Mouse (Mus musculus) intestine, embryonic 14.5 days (tissue): ENCODE measurements at regions not wholly inside any gene's neighbourhood (a gene's known extent, or its start where the extent isn't known, plus 50 kb on each side); places are given as distances from the start of the nearest gene placed in this dataset.

Experiments used
- ATAC-seq: fragments of 200-750 bp; cut with Nextera tagmentation; replicated peaks from 2 replicates; pipeline ENCODE4 v1.8.0; 2017; ENCODE audit warnings: low read depth, moderate number of reproducible peaks, moderate TSS enrichment, moderate library complexity; ENCODE audit not compliant: low FRiP score, low TSS enrichment
- DNase-seq: peaks from one replicate; pipeline ENCODE4 v3.0.0-alpha.2; 2018; ENCODE audit warnings: low spot score
- H3K27ac ChIP-seq: fragments of 300-500 bp; sonication (generic); 2 replicates; pipeline ENCODE4 v1.5.1; 2014; ENCODE audit warnings: low read depth, mild to moderate bottlenecking, control low read depth
- H3K27me3 ChIP-seq: fragments of 300-500 bp; sonication (generic); replicated peaks from 2 replicates; pipeline ENCODE4 v1.6.1; 2014; ENCODE audit warnings: low read length, control low read depth; ENCODE audit not compliant: control insufficient read depth, insufficient read depth
- H3K36me3 ChIP-seq: fragments of 300-500 bp; sonication (generic); 2 replicates; pipeline ENCODE4 v1.6.1; 2014; ENCODE audit warnings: low read length, control low read depth; ENCODE audit not compliant: control insufficient read depth, insufficient read depth
- H3K4me1 ChIP-seq: fragments of 300-500 bp; sonication (generic); replicated peaks from 2 replicates; pipeline ENCODE4 v1.6.1; 2014; ENCODE audit warnings: low read length, control low read depth, mixed read lengths; ENCODE audit not compliant: control insufficient read depth, insufficient read depth
- H3K4me2 ChIP-seq: fragments of 300-500 bp; sonication (generic); 2 replicates; pipeline ENCODE4 v1.6.1; 2014; ENCODE audit warnings: low read length
- H3K4me3 ChIP-seq: fragments of 300-500 bp; sonication (generic); 2 replicates; pipeline ENCODE4 v1.5.1; 2014; ENCODE audit warnings: low read depth, low read length, control low read depth, mixed read lengths
- H3K9ac ChIP-seq: fragments of 300-500 bp; sonication (generic); 2 replicates; pipeline ENCODE4 v1.6.1; 2014; ENCODE audit warnings: mild to moderate bottlenecking, low read length
- H3K9me3 ChIP-seq: fragments of 300-500 bp; sonication (generic); 2 replicates; pipeline ENCODE4 v1.6.1; 2016; ENCODE audit warnings: low read length, control low read depth; ENCODE audit not compliant: control insufficient read depth
- WGBS: fragments of 180-500 bp; shearing (Covaris S2); extraction: QIAGEN DNeasy Blood & Tissue Kit; methylation state at CpG from one replicate; pipeline ENCODE4 v1.1.7; 2014; 5-methylcytosine and 5-hydroxymethylcytosine counted together

DNA sequence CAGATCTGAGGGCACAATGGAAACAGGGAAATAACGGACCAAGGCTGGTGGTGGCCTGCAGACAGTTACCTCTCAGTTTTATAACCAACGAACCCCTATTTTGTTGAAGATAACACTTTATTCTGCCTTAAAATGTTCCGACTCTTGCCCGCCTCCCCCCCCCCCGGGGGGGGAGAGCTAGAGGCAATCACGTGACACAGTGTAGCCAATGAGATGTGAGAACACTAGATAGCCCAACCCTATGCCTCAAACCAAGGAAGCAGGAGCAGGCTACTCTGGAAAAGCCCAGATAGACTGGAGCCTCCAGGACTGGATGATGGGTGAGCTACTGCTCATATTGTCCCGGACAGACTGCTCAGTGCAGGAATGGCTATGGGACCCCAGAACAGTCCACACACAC, 272.9 kb downstream of the Ptpru start:
- no peak for ATAC-seq
- 77% methylated on average over 7 of the region's 7 CpGs for WGBS

GRCm38 (mm10) chr4:131567241-131567640, 270.8 kb downstream of the Ptpru start:
- Histone ChIP-seq H3K36me3 (no peaks in the 10 kb centered on the region), H3K4me1 (no peaks in the 10 kb centered on the region), H3K27me3 (no peaks in the 10 kb centered on the region), H3K27ac (no peak overlapping the region), H3K4me3 (no peak overlapping the region), H3K9me3 (no peaks in the 10 kb centered on the region), H3K4me2 (no peak overlapping the region), H3K9ac (no peak overlapping the region)
- no peak for ATAC-seq
- no peak for DNase-seq
- WGBS, result 70% methylated on average over 2 of the region's 2 CpGs

More for the DNA sequence above, 272.9 kb downstream of the Ptpru start:
- Histone ChIP-seq H3K9ac (no peak overlapping the region), H3K36me3 (no peaks in the 10 kb centered on the region), H3K4me2 (no peak overlapping the region), H3K4me3 (no peak overlapping the region), H3K9me3 (no peaks in the 10 kb centered on the region), H3K27me3 (no peaks in the 10 kb centered on the region), H3K4me1 (no peaks in the 10 kb centered on the region), H3K27ac (no peak overlapping the region)
- no peak for DNase-seq

DNA sequence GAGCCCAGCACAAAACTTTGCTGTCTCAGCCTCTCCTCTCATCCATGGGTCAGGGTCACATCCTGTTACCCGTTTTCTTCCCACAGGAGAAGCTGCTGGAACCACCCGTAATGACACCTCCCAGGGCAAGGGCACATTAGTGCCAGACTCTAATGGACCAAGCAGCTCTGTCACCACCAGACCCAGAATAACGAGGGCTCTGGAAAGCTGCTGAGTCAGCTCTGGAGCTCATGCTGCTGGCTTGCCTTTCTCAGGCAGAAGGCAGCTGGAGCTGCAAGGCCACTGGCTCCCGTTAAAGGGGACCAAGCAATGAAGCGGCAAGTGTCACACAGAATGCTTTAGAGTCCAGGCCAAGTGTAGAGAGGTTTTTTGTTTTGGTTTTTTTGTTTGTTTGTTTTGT, 268.9 kb downstream of the Ptpru start:
- DNase-seq (no peak), ATAC-seq (no peak)
- H3K27me3 ChIP-seq, result no peaks in the 10 kb centered on the region
- H3K4me2 ChIP-seq, result no peak overlapping the region
- H3K4me3 ChIP-seq, result no peak overlapping the region
- H3K4me1 ChIP-seq, result no peaks in the 10 kb centered on the region
- H3K27ac ChIP-seq, result no peak overlapping the region
- H3K36me3 ChIP-seq, result no peaks in the 10 kb centered on the region
- H3K9me3 ChIP-seq, result no peaks in the 10 kb centered on the region
- 41% methylated on average over 5 of the region's 5 CpGs for WGBS
- H3K9ac ChIP-seq, result no peak overlapping the region

- no peak overlapping the region for H3K9ac ChIP-seq
- no peak overlapping the region for H3K4me2 ChIP-seq
- H3K36me3 ChIP-seq, result no peaks in the 10 kb centered on the region
- H3K27me3 ChIP-seq, result no peaks in the 10 kb centered on the region
- no peaks in the 10 kb centered on the region for H3K9me3 ChIP-seq
- H3K4me1 ChIP-seq, result peaks cover 5% of the 10 kb centered on the region
- 46% methylated on average over 4 of the region's 4 CpGs for WGBS
- ATAC-seq (no peak), DNase-seq (no peak)
- no peak overlapping the region for H3K27ac ChIP-seq
- H3K4me3 ChIP-seq, result no peak overlapping the region
Observed at GRCm38 (mm10) chr4:131577571-131577970, 260.5 kb downstream of the Ptpru start.

DNA sequence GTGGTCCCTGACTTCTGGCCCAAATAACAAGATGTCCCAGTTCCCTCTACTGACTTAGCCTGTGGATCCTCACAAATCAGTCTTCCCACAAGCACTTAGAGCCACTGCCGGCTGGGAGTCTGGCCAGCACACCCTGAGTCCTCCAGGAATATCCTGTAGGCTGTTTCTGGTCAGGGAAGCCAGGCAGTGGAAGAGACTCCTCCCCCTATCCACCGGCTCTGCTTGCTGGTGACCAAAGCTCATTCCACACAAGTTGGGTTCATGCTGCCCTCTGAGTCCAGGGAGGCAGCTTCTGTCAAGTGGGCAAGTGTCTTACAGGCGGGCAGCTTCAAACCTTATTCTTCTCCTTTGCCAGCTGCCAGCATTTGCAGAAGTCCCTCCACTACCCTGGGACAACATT, 252.1 kb downstream of the Ptpru start:
- H3K4me2 ChIP-seq, result no peak overlapping the region
- H3K27ac ChIP-seq, result no peak overlapping the region
- no peaks in the 10 kb centered on the region for H3K27me3 ChIP-seq
- H3K4me1 ChIP-seq, result no peaks in the 10 kb centered on the region
- no peak for DNase-seq
- no peak overlapping the region for H3K4me3 ChIP-seq
- 59% methylated on average over 3 of the region's 3 CpGs for WGBS
- H3K9ac ChIP-seq, result no peak overlapping the region
- no peak for ATAC-seq
- H3K9me3 ChIP-seq, result no peaks in the 10 kb centered on the region
- no peaks in the 10 kb centered on the region for H3K36me3 ChIP-seq

DNA sequence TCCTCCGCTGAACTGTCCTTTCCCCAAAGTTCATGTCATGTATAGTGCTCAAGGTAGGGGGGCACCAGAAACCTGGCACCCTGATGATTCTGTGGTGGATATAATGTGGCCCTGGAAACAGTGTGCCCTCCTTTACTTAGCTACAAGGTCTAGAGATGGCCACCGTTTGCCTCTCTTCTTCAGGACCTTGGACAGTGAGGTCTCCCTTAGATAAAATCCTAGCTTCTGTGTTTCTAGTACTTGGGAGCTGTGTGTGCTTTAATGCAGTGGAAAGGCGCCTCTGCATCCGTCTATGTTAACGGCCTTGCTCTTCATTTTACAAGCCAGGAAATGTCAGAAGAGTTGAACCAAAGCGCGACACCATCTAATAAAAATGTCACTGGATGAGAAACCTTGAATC, 250.6 kb downstream of the Ptpru start:
- no peak overlapping the region for H3K4me2 ChIP-seq
- ATAC-seq (no peak), DNase-seq (no peak)
- no peaks in the 10 kb centered on the region for H3K4me1 ChIP-seq
- no peaks in the 10 kb centered on the region for H3K9me3 ChIP-seq
- 55% methylated on average over 7 of the region's 7 CpGs for WGBS
- H3K36me3 ChIP-seq, result no peaks in the 10 kb centered on the region
- no peak overlapping the region for H3K9ac ChIP-seq
- H3K4me3 ChIP-seq, result no peak overlapping the region
- H3K27ac ChIP-seq, result no peak overlapping the region
- no peaks in the 10 kb centered on the region for H3K27me3 ChIP-seq

DNA sequence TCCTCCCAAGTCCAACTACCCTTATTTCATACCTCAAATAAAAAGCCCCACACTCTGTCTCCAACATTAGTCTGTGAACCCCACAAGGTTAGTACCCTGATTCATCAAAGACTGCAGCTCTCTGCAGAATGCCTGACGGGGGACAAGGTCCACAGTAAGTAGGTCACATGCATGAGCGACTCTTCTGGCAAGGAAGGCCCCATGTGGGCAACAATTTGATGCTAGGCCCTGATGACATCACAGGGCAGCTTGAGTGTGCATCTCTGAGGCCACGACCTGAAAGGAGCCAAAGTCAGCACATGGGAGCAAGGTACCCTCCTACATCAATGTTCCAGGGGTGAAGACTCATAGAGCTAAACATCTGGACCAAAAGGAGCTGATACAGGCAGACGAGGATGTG, 248.0 kb downstream of the Ptpru start:
- no peak for ATAC-seq
- WGBS, result 70% methylated on average over 4 of the region's 4 CpGs
- no peak overlapping the region for H3K9ac ChIP-seq

GRCm38 (mm10) chr4:131591456-131591855, 246.6 kb downstream of the Ptpru start:
- no peak overlapping the region for H3K27ac ChIP-seq
- H3K27me3 ChIP-seq, result no peaks in the 10 kb centered on the region
- DNase-seq, result no peak
- H3K9me3 ChIP-seq, result no peaks in the 10 kb centered on the region
- no peak overlapping the region for H3K4me3 ChIP-seq
- H3K4me2 ChIP-seq, result no peak overlapping the region
- ATAC-seq, result no peak
- no peak overlapping the region for H3K9ac ChIP-seq
- WGBS, result 85% methylated on average over 5 of the region's 5 CpGs
- H3K36me3 ChIP-seq, result no peaks in the 10 kb centered on the region
- H3K4me1 ChIP-seq, result no peaks in the 10 kb centered on the region

More for the DNA sequence above, 248.0 kb downstream of the Ptpru start:
- no peak overlapping the region for H3K4me3 ChIP-seq
- H3K4me2 ChIP-seq, result no peak overlapping the region
- no peaks in the 10 kb centered on the region for H3K9me3 ChIP-seq
- no peaks in the 10 kb centered on the region for H3K27me3 ChIP-seq
- no peaks in the 10 kb centered on the region for H3K36me3 ChIP-seq
- H3K4me1 ChIP-seq, result no peaks in the 10 kb centered on the region
- H3K27ac ChIP-seq, result no peak overlapping the region
- DNase-seq, result no peak

GRCm38 (mm10) chr4:131597996-131598395, 240.1 kb downstream of the Ptpru start:
- Histone ChIP-seq H3K4me1 (no peaks in the 10 kb centered on the region), H3K4me3 (no peak overlapping the region), H3K9ac (no peak overlapping the region), H3K27me3 (no peaks in the 10 kb centered on the region), H3K9me3 (no peaks in the 10 kb centered on the region), H3K27ac (no peak overlapping the region), H3K36me3 (no peaks in the 10 kb centered on the region), H3K4me2 (no peak overlapping the region)
- WGBS, result 92% methylated on average over 10 of the region's 10 CpGs
- no peak for ATAC-seq
- no peak for DNase-seq
